Mouse (Mus musculus): ENCODE results near the gene Camta2. TPM values are rescaled to one million over a fixed set of nuclear protein-coding genes. Genes with fewer than 3 reads are reported as not detected.

Camta2 gene
- polyA plus RNA-seq, 1 experiment from 2014 or later = 29.0 TPM

GRCm38 (mm10) chr11:70641241-70641640 lies 46.7 kb downstream of the Camta2 start:
- H3K36me3 ChIP-seq (ENCODE audit: control insufficient read depth, insufficient read depth, low read length) = peaks cover 14% of the 10 kb centered on the region
- H3K4me1 ChIP-seq (ENCODE audit: control insufficient read depth, insufficient read depth, low read length) = peaks cover 8% of the 10 kb centered on the region
- WGBS = 84% methylated on average over 7 of the region's 7 CpGs
- H3K9me3 ChIP-seq (ENCODE audit: control insufficient read depth, low read length) = no peaks in the 10 kb centered on the region
- H3K9ac ChIP-seq (replicated peaks; ENCODE audit: low read depth, low read length) = no peak overlapping the region
- no peak overlapping the region for H3K4me2 ChIP-seq (ENCODE audit: low read depth, low read length)
- no peak overlapping the region for H3K4me3 ChIP-seq (ENCODE audit: low read depth, low read length)
- ATAC-seq (ENCODE audit: low read depth) = no peak
- no peak overlapping the region for H3K27ac ChIP-seq (ENCODE audit: low read depth, low read length)
- no peaks in the 10 kb centered on the region for H3K27me3 ChIP-seq (ENCODE audit: control insufficient read depth, insufficient read depth, low read length)

GRCm38 (mm10) chr11:70639976-70640375 lies 47.9 kb downstream of the Camta2 start:
- 88% methylated on average over 8 of the region's 8 CpGs for WGBS
- Histone ChIP-seq H3K9me3 (ENCODE audit: control insufficient read depth, low read length) (no peaks in the 10 kb centered on the region), H3K4me1 (ENCODE audit: control insufficient read depth, insufficient read depth, low read length) (no peaks in the 10 kb centered on the region), H3K9ac (replicated peaks; ENCODE audit: low read depth, low read length) (no peak overlapping the region), H3K36me3 (ENCODE audit: control insufficient read depth, insufficient read depth, low read length) (peaks cover 12% of the 10 kb centered on the region), H3K4me3 (ENCODE audit: low read depth, low read length) (no peak overlapping the region), H3K27me3 (ENCODE audit: control insufficient read depth, insufficient read depth, low read length) (no peaks in the 10 kb centered on the region), H3K4me2 (ENCODE audit: low read depth, low read length) (no peak overlapping the region), H3K27ac (ENCODE audit: low read depth, low read length) (no peak overlapping the region)
- no peak for ATAC-seq (ENCODE audit: low read depth)

- no peaks in the 10 kb centered on the region for H3K9me3 ChIP-seq (ENCODE audit: control insufficient read depth, low read length)
- H3K4me3 ChIP-seq (ENCODE audit: low read depth, low read length) = no peak within 1 kb of the TSS
- no peak within 1 kb of the TSS for H3K4me2 ChIP-seq (ENCODE audit: low read depth, low read length)
- H3K36me3 ChIP-seq (ENCODE audit: control insufficient read depth, insufficient read depth, low read length) = 0 out of 2 replicates have a peak, but pooled peaks cover 2% of the 10 kb centered on the region
- H3K4me1 ChIP-seq (ENCODE audit: control insufficient read depth, insufficient read depth, low read length) = no peaks in the 10 kb centered on the region
- no peak within 1 kb of the TSS for H3K9ac ChIP-seq (replicated peaks; ENCODE audit: low read depth, low read length)
- WGBS = 55% methylated on average over 5 of the region's 5 CpGs
- no peak within 1 kb of the TSS for H3K27ac ChIP-seq (ENCODE audit: low read depth, low read length)
- no peak for ATAC-seq (ENCODE audit: low read depth)
- H3K27me3 ChIP-seq (ENCODE audit: control insufficient read depth, insufficient read depth, low read length) = no peaks in the 10 kb centered on the region
Measured at GRCm38 (mm10) chr11:70638714-70639278, 49.1 kb downstream of the Camta2 start, which contains the start of gene Gp1ba. Gene Gp1ba (plus strand): TSS chr11:70639122.

GRCm38 (mm10) chr11:70638293-70638692 lies 49.6 kb downstream of the Camta2 start:
- no peaks in the 10 kb centered on the region for H3K4me1 ChIP-seq (ENCODE audit: control insufficient read depth, insufficient read depth, low read length)
- no peaks in the 10 kb centered on the region for H3K9me3 ChIP-seq (ENCODE audit: control insufficient read depth, low read length)
- H3K36me3 ChIP-seq (ENCODE audit: control insufficient read depth, insufficient read depth, low read length) = 0 out of 2 replicates have a peak, but pooled peaks cover 2% of the 10 kb centered on the region
- no peak for ATAC-seq (ENCODE audit: low read depth)
- H3K27me3 ChIP-seq (ENCODE audit: control insufficient read depth, insufficient read depth, low read length) = no peaks in the 10 kb centered on the region
- no peak overlapping the region for H3K4me2 ChIP-seq (ENCODE audit: low read depth, low read length)
- H3K4me3 ChIP-seq (ENCODE audit: low read depth, low read length) = no peak overlapping the region
- WGBS = 78% methylated on average over 1 of the region's 1 CpGs
- no peak overlapping the region for H3K9ac ChIP-seq (replicated peaks; ENCODE audit: low read depth, low read length)
- no peak overlapping the region for H3K27ac ChIP-seq (ENCODE audit: low read depth, low read length)

- 92% methylated on average over 1 of the region's 1 CpGs for WGBS
Measured at GRCm38 (mm10) chr11:70637764-70638163, 50.1 kb downstream of the Camta2 start.

GRCm38 (mm10) chr11:70635601-70636000 lies 52.3 kb downstream of the Camta2 start:
- ATAC-seq (ENCODE audit: low read depth) = no peak
- WGBS = 83% methylated on average over 4 of the region's 4 CpGs

More at GRCm38 (mm10) chr11:70637764-70638163, 50.1 kb downstream of the Camta2 start:
- Histone ChIP-seq H3K36me3 (ENCODE audit: control insufficient read depth, insufficient read depth, low read length) (0 out of 2 replicates have a peak, but pooled peaks cover under 1% of the 10 kb centered on the region), H3K27ac (ENCODE audit: low read depth, low read length) (no peak overlapping the region), H3K9ac (replicated peaks; ENCODE audit: low read depth, low read length) (no peak overlapping the region), H3K4me2 (ENCODE audit: low read depth, low read length) (no peak overlapping the region), H3K4me1 (ENCODE audit: control insufficient read depth, insufficient read depth, low read length) (no peaks in the 10 kb centered on the region), H3K9me3 (ENCODE audit: control insufficient read depth, low read length) (no peaks in the 10 kb centered on the region), H3K4me3 (ENCODE audit: low read depth, low read length) (no peak overlapping the region), H3K27me3 (ENCODE audit: control insufficient read depth, insufficient read depth, low read length) (no peaks in the 10 kb centered on the region)
- ATAC-seq (ENCODE audit: low read depth) = no peak

GRCm38 (mm10) chr11:70630129-70630528 lies 57.8 kb downstream of the Camta2 start:
- Histone ChIP-seq H3K27me3 (ENCODE audit: control insufficient read depth, insufficient read depth, low read length) (no peaks in the 10 kb centered on the region), H3K9ac (replicated peaks; ENCODE audit: low read depth, low read length) (no peak overlapping the region), H3K4me1 (ENCODE audit: control insufficient read depth, insufficient read depth, low read length) (no peaks in the 10 kb centered on the region), H3K36me3 (ENCODE audit: control insufficient read depth, insufficient read depth, low read length) (no peaks in the 10 kb centered on the region), H3K4me3 (ENCODE audit: low read depth, low read length) (no peak overlapping the region), H3K27ac (ENCODE audit: low read depth, low read length) (no peak overlapping the region), H3K4me2 (ENCODE audit: low read depth, low read length) (no peak overlapping the region), H3K9me3 (ENCODE audit: control insufficient read depth, low read length) (no peaks in the 10 kb centered on the region)
- no peak for ATAC-seq (ENCODE audit: low read depth)
- WGBS = 72% methylated on average over 7 of the region's 7 CpGs

More at GRCm38 (mm10) chr11:70635601-70636000, 52.3 kb downstream of the Camta2 start:
- no peak overlapping the region for H3K4me3 ChIP-seq (ENCODE audit: low read depth, low read length)
- H3K27ac ChIP-seq (ENCODE audit: low read depth, low read length) = no peak overlapping the region
- H3K4me2 ChIP-seq (ENCODE audit: low read depth, low read length) = no peak overlapping the region
- H3K36me3 ChIP-seq (ENCODE audit: control insufficient read depth, insufficient read depth, low read length) = no peaks in the 10 kb centered on the region
- no peaks in the 10 kb centered on the region for H3K4me1 ChIP-seq (ENCODE audit: control insufficient read depth, insufficient read depth, low read length)
- no peak overlapping the region for H3K9ac ChIP-seq (replicated peaks; ENCODE audit: low read depth, low read length)
- no peaks in the 10 kb centered on the region for H3K27me3 ChIP-seq (ENCODE audit: control insufficient read depth, insufficient read depth, low read length)
- H3K9me3 ChIP-seq (ENCODE audit: control insufficient read depth, low read length) = no peaks in the 10 kb centered on the region

GRCm38 (mm10) chr11:70629557-70629956 lies 58.3 kb downstream of the Camta2 start:
- Histone ChIP-seq H3K9ac (replicated peaks; ENCODE audit: low read depth, low read length) (no peak overlapping the region), H3K36me3 (ENCODE audit: control insufficient read depth, insufficient read depth, low read length) (no peaks in the 10 kb centered on the region), H3K9me3 (ENCODE audit: control insufficient read depth, low read length) (no peaks in the 10 kb centered on the region), H3K27ac (ENCODE audit: low read depth, low read length) (no peak overlapping the region), H3K4me2 (ENCODE audit: low read depth, low read length) (no peak overlapping the region), H3K4me3 (ENCODE audit: low read depth, low read length) (no peak overlapping the region), H3K27me3 (ENCODE audit: control insufficient read depth, insufficient read depth, low read length) (no peaks in the 10 kb centered on the region), H3K4me1 (ENCODE audit: control insufficient read depth, insufficient read depth, low read length) (no peaks in the 10 kb centered on the region)
- ATAC-seq (ENCODE audit: low read depth) = no peak
- WGBS = 52% methylated on average over 5 of the region's 5 CpGs

- ATAC-seq (ENCODE audit: low read depth) = no peak
- no peak overlapping the region for H3K4me2 ChIP-seq (ENCODE audit: low read depth, low read length)
- no peak overlapping the region for H3K9ac ChIP-seq (replicated peaks; ENCODE audit: low read depth, low read length)
- no peak overlapping the region for H3K27ac ChIP-seq (ENCODE audit: low read depth, low read length)
- H3K36me3 ChIP-seq (ENCODE audit: control insufficient read depth, insufficient read depth, low read length) = no peaks in the 10 kb centered on the region
- H3K4me1 ChIP-seq (ENCODE audit: control insufficient read depth, insufficient read depth, low read length) = no peaks in the 10 kb centered on the region
- WGBS = 77% methylated on average over 2 of the region's 2 CpGs
- H3K4me3 ChIP-seq (ENCODE audit: low read depth, low read length) = no peak overlapping the region
- no peaks in the 10 kb centered on the region for H3K9me3 ChIP-seq (ENCODE audit: control insufficient read depth, low read length)
- no peaks in the 10 kb centered on the region for H3K27me3 ChIP-seq (ENCODE audit: control insufficient read depth, insufficient read depth, low read length)
Measured at GRCm38 (mm10) chr11:70628431-70628830, 59.5 kb downstream of the Camta2 start.

All from neural tube, embryonic 14.5 days (tissue).